Mouse (Mus musculus): Measurements from ENCODE around the gene Ociad1.

Ociad1 gene

DNA sequence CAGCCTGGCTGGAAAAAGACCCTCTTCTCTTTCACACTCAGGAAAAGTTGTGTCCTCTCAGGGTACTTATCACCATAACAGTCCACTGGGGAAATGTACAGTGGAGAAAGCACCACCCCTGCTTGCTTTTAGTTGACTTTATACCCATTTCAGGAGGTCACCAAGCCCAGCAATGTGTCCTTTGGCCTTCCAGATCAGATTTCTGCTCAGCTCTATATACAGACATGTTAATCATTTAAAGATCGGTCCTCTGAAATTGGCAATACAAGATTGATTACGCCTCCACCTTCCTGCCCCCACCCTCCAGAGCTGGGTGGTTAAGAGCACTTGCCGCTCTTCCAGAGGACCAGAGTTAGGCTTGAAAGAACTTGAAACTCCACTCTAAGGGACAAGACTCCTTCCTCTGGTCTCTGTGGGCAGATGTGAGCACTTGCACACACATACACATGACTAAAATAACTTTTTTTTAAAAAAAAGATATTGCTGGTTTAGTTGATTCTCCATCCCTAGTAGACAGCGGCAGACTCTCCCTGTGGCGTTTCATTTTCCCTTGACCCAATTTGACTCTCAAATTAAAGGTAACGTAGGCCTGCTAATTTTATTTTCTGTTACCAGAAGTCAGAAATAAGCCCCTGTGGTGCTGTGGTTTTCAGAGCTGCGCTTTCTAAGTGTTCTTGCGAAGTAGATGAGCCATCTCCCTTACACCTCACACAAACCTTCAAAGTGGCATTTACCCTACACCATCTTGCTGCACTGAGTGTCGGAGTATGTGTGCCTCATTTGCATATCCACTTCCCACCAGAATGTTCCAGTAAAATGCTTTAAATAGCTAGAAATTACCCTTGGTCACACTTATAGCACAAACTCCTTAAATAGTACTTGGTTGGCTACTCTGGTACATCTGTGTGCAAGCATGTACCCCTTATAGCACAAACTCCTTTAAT lies 47.5 kb downstream of the Ociad1 start:
- DNase-seq: no peak

GRCm38 (mm10) chr5:73340723-73341235 lies 48.2 kb downstream of the Ociad1 start, which contains the start of gene Ociad2:
Gene Ociad2, minus strand, starts transcription at chr5:73341028.
- no peak for DNase-seq

DNA sequence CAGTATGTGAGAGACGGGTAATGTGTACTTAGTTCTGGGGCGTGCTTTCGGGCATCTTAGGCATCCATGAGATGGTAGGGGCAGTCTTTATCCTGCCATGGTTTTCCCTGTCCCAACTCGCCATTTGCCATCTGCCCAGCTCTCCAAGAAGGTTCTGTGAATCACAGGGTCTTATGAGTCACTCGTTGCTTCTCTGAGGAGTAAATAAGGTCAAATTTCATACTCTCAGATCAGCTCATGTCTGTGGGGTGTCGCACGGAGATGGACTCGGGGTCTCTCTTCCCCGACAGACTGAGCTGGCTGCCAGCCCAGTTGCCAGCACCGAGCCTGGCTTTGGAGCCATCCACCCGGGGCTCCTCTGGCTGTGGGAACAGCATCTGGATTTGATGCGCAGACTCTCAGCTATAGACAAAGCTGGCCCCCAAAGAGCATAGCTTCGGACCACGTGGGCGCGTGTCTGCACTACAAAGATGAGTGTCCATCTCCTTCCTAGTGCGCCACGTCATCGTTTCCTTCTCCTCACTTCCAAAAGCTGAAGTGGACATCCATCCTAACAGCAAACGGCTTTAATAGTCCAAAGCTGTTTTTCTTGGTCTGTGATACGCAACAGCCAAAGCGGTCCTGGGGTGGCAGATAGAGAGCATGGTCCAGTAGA lies 50.2 kb downstream of the Ociad1 start:
- DNase-seq: no peak

DNA sequence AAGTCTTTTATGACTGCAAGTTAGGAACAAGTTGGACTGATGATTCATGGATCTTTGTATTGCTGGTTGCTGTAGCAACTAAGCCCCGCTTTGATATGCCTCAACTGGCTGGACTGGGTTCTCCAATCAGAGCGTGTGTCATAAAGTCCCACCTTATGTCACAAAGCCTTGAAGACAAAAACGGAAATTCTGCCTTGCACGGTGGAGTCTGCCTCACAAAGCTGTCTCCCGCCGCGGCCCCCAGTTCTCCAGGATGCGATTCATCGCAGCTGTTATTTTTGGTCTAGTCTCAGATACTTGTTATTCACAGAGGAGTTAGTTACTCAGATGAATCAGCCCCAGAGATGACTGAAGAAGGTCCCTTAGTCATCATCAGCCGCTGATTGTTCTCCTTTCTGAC lies 51.7 kb downstream of the Ociad1 start:
- DNase-seq: no peak

- DNase-seq: no peak
Measured at GRCm38 (mm10) chr5:73345254-73345653, 52.7 kb downstream of the Ociad1 start.

GRCm38 (mm10) chr5:73349514-73349913 lies 56.9 kb downstream of the Ociad1 start:
- no peak for DNase-seq

DNA sequence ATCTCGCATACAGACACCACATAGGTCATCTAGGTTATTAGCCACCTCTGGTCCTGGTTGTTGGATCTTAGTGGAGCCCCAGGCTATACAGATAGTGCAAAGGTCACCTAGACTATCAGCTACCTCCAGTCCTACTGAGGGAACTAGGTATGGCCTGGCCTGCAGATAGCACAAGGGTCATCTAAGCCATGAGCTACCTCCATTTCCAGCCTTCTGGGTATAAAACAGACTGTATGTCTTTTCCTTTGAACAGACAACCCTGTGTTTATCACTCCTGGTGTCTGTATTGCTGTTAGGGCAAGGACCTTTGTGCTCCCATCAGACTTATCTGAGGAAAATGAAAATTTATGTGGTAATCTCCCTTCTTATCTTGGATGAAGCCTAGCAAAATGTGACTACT lies 59.2 kb downstream of the Ociad1 start:
- no peak for DNase-seq

DNA sequence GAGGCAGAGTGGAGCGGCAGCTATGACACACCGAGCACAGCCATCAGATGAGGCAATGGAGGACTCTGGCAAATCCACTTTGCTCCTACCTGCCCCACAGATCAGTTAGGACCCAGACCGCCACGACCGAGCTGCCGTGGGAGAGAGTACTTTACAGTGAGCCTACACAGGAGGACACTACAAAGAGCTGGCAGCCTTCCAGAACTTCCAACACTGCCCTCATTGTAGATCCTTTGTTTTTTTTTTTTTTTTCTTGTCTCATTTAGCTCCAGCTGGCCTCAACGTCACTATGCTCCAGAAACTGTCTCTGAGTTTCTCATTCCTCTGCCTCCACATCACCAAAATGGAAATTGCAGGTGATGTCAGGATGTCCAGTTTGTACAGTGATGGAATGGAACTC lies 60.9 kb downstream of the Ociad1 start:
- no peak for DNase-seq

GRCm38 (mm10) chr5:73353978-73354377 lies 61.4 kb downstream of the Ociad1 start:
- no peak for DNase-seq

DNA sequence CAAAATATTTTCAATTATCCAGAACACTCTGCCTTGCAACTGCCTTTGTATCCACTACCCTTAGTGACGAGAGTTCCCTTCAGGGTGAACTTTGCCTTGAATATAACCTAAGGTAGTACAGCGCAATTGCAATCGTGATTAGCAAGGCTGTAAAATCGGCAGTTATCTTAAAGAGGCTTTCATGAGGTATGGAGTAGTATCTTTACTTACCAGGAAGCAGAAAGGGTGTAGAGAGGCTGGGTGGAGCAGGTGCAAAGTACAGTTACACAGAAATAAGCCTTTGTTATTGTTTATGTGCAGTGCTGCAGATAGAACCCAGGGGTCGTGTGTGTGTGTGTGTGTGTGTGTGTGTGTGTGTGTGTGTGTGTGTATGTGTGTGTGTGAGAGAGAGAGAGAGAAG lies 62.8 kb downstream of the Ociad1 start:
- DNase-seq: no peak

DNA sequence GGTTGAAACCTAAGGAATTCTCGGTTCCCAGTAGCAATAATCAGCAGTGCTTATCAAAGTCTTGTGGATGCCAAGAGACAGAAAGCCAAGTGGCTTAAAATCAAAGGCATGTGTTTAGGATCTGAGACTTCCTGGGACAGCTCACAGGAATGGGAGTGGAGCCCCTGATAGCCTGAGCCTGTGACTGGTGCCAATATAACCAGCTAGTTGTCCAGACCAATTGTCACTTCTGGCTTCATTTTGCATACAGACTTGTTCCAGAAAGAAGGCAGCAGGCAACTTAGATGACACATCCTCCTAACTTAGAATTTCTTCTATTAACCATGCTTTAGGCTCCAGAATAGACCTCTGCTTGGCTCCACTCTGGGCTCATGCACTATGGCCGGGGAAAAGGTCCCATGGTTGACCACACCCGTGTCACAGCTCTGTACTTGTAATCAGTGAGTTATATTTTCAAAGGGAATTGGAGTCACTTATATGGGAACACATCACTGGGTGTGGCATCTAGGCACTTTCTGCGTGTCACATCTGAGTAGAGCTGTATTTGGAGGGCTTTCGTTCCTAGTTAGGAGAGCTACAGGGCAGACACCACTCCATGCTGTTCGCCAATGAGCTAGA lies 66.7 kb downstream of the Ociad1 start:
- DNase-seq: no peak

DNA sequence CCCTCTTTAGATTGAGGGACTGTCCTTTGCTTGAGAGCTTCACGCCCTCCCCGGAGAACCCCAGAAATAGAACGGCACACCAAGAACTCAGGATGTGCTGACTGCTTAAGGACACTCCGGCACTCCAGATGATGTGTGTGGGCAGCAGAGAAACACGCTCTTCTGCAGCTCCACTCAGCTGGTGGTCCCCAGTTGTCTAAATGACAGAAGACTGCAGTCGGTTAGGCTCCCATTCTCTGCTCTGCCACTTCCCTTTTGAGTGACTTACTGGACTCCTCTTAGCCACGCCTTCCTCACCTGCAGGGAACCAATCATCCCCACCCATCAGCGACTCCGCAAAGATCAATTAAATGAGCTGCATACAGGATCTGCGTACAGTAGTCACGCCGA lies 67.2 kb downstream of the Ociad1 start:
- DNase-seq: no peak

- no peak for DNase-seq
Measured at GRCm38 (mm10) chr5:73360240-73360639, 67.7 kb downstream of the Ociad1 start.

DNA sequence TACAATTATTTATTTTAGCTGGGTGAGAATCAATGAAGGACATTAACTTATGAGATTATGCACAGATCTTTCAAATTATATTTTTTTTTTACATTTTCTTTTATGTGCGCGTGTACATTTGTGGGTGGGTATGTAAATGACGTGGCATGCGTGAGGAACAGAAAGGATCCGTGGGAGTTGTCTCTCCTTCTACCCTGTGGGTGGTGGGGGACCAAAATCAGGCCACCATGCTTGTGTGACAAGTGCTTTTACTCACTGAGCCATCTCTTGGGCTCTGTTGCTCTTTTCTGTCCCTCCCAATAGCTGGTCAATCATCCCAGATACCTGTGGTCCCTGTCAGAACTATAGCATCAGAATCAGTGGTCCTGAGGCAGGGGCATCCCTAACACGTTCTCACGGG lies 69.8 kb downstream of the Ociad1 start:
- DNase-seq: no peak

DNA sequence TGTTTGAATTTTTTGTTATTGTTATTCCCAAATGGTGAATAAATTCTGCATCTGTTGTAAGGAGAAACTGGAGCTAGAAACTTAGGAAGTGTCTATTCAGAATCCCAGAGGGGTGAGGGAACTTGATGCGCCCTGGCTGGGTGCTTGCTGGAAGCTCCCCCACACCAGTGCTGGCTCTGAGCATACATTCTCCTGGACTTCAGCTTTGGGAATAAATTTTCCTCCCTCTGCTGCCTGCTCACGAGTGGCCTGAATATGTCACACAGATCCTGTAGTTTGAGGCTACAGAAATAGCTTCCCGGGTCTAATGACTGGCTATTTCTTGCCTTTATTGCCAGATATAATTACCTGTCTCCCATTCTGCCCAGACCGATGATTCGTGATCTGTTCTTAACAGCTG lies 70.2 kb downstream of the Ociad1 start:
- DNase-seq: no peak

Data from B cell, adult 2 months (primary cell).